Mouse (Mus musculus) left cerebral cortex, adult 18-20 months (tissue): ENCODE measurements around the gene Evl. TPM values are rescaled to one million over a fixed set of nuclear protein-coding genes. Genes with fewer than 3 reads are reported as not detected.
"Not testable (repeated sequence)": the region's sequence is repeated elsewhere in the genome, so short reads cannot be mapped to it uniquely, and the experiment has no call there.

Experiments
- DNase-seq, 2 experiments: peaks; one replicate each; pipeline ENCODE4 v3.0.0; 2021 to 2022; ENCODE audit warnings: low spot score in 2 of 2, mixed read lengths in 1 of 2
- long read RNA-seq, 2 experiments: library from polyadenylated mRNA; stranded (forward); transcript quantifications; one replicate each; pipeline ENCODE4 v2.0.0; 2021
- total RNA-seq, 2 experiments: library from RNA; stranded (reverse); gene quantifications; 2 replicates each; pipeline ENCODE4 v1.2.3; 2021

The Evl gene
- total RNA-seq: 100 to 1,000 TPM; 241 to 261 TPM
- long read RNA-seq, experiment 1, transcript Evl-203 (13 exons, 1,870 nt): minor isoform, 11 of 307 reads
- long read RNA-seq, experiment 1, transcript Evl-201 (14 exons, 2,180 nt): minor isoform, 32 of 307 reads
- long read RNA-seq, experiment 1, transcript Evl-202 (13 exons, 2,121 nt): major isoform, 207 of 307 reads
- long read RNA-seq, experiment 1, partial matches to known transcripts: 16 of 307 reads
- long read RNA-seq, experiment 1, other reads (novel, unspliced or antisense): 41 of 307 reads
- long read RNA-seq, experiment 2, transcript Evl-203 (13 exons, 1,870 nt): minor isoform, 11 of 182 reads
- long read RNA-seq, experiment 2, transcript Evl-201 (14 exons, 2,180 nt): minor isoform, 8 of 182 reads
- long read RNA-seq, experiment 2, transcript Evl-202 (13 exons, 2,121 nt): major isoform, 102 of 182 reads
- long read RNA-seq, experiment 2, partial matches to known transcripts: 29 of 182 reads
- long read RNA-seq, experiment 2, other reads (novel, unspliced or antisense): 32 of 182 reads

GRCm38 (mm10) chr12:108554120-108554841 lies at the start of gene Evl:
Gene Evl (plus strand): TSS chr12:108554720.
- DNase-seq: peak; percentile 73 to 79

- no peak for DNase-seq
Observed at GRCm38 (mm10) chr12:108505846-108506245, 48.7 kb upstream of the Evl start.

GRCm38 (mm10) chr12:108507046-108507445 lies 47.5 kb upstream of the Evl start:
- not testable (repeated sequence) for DNase-seq

GRCm38 (mm10) chr12:108510571-108510970 lies 43.9 kb upstream of the Evl start:
- DNase-seq: no peak

GRCm38 (mm10) chr12:108511009-108511408 lies 43.5 kb upstream of the Evl start:
- peak; percentile 52 to 56 for DNase-seq

GRCm38 (mm10) chr12:108515464-108515863 lies 39.1 kb upstream of the Evl start:
- DNase-seq: no peak

GRCm38 (mm10) chr12:108519374-108519773 lies 35.1 kb upstream of the Evl start:
- DNase-seq: no peak

GRCm38 (mm10) chr12:108529214-108529613 lies 25.3 kb upstream of the Evl start:
- DNase-seq: peak; percentile 62 to 72

GRCm38 (mm10) chr12:108534484-108534883 lies 20.0 kb upstream of the Evl start:
- DNase-seq: no peak

GRCm38 (mm10) chr12:108536461-108536860 lies 18.1 kb upstream of the Evl start:
- DNase-seq: peak in 1 of 2 experiments; percentile 38

- DNase-seq: peak; percentile 57 to 68
Observed at GRCm38 (mm10) chr12:108541088-108541487, 13.4 kb upstream of the Evl start.

- DNase-seq: no peak
Observed at GRCm38 (mm10) chr12:108546508-108547153, 7.9 kb upstream of the Evl start.

GRCm38 (mm10) chr12:108547251-108547875 lies 7.2 kb upstream of the Evl start:
- DNase-seq: no peak

- no peak for DNase-seq
Observed at GRCm38 (mm10) chr12:108551731-108552130, 2.8 kb upstream of the Evl start.

GRCm38 (mm10) chr12:108553079-108553478 lies 1.4 kb upstream of the Evl start:
- DNase-seq: no peak

GRCm38 (mm10) chr12:108554861-108555556 lies 489 bp downstream of the Evl start:
- peak in 1 of 2 experiments; percentile 55 for DNase-seq

GRCm38 (mm10) chr12:108558194-108558593 lies 3.7 kb downstream of the Evl start:
- DNase-seq: no peak

GRCm38 (mm10) chr12:108563238-108563637 lies 8.7 kb downstream of the Evl start:
- DNase-seq: no peak

GRCm38 (mm10) chr12:108564910-108565506 lies 10.5 kb downstream of the Evl start:
- DNase-seq: no peak
